Mouse (Mus musculus): Measurements from ENCODE around the gene Fmo9.

DNA sequence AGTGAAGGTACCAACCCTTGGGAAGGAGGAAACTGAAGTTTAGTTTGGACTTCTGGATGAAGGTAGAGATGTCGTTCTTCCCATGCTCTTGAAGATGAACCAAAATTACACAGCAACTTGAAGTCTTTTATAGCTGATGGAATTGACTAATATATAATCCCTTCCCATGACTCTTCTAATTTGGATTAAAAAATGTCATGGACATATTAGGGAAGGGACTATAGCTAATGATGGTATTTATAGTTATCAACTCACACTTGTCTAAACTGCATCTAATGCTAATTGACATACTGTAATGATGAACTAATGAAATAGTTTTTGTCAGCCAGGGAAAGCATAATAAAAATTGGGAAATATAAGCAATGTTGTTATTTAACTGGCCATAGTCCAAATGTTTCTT, at the start of gene Fmo9:
- TF ChIP-seq CTCF (IDR thresholded peaks at IDR 0.05; ENCODE audit: low read depth) (no peak), EP300 (optimal IDR thresholded peaks at IDR 0.05) (no peak)

All from stomach, postnatal 0 days (tissue).